Mouse (Mus musculus) C2C12 (cell line): ENCODE results near the gene Parp8.

ENCODE experiments used
- CEBPB ChIP-seq: IDR thresholded peaks from one replicate; pipeline ENCODE4 v1.6.1; 2011; ENCODE audit warnings: low read depth, mild to moderate bottlenecking, control low read depth, moderate library complexity
- CTCF ChIP-seq: IDR thresholded peaks from one replicate; pipeline ENCODE4 v1.5.1; 2011; ENCODE audit not compliant: control insufficient read depth, insufficient read depth, insufficient read length
- MAX ChIP-seq: IDR thresholded peaks from one replicate; pipeline ENCODE4 v1.6.1; 2011; ENCODE audit warnings: mild to moderate bottlenecking, control low read depth

- TF ChIP-seq CTCF (no peak), CEBPB (no peak), MAX (no peak)
Observed at GRCm38 (mm10) chr13:116951336-116951735, 74.0 kb downstream of the Parp8 start.
